Mouse (Mus musculus): ENCODE measurements around the gene Olfr744. TPM values are rescaled to one million over a fixed set of nuclear protein-coding genes. Genes with fewer than 3 reads are reported as not detected.

Gene Olfr744
- polyA plus RNA-seq (2021; fragmentation: Nextera tagmentation), result not detected in 2 replicates
- long read RNA-seq, experiment 1, result 0 reads
- long read RNA-seq, experiment 2, result 0 reads

GRCm38 (mm10) chr14:50614579-50614978 is at the start of gene Olfr744:
Olfr744 (plus strand) TSS chr14:50614879.

GRCm38 (mm10) chr14:50639088-50639487 is 24.4 kb downstream of the Olfr744 start, which contains the start of gene Olfr745:
Olfr745 (plus strand) TSS chr14:50639388.

GRCm38 (mm10) chr14:50646783-50647182 is 32.1 kb downstream of the Olfr744 start, which contains the start of gene Olfr746:
Olfr746 (plus strand) TSS chr14:50647083.

Other genes with a start within 250 kb of the Olfr744 start
- not detected in 2 replicates for gene Olfr736, start 233.7 kb upstream of the Olfr744 start, polyA plus RNA-seq (2021; fragmentation: Nextera tagmentation)
- not detected in 2 replicates for gene Olfr738, start 207.3 kb upstream of the Olfr744 start, polyA plus RNA-seq (2021; fragmentation: Nextera tagmentation)
- gene Olfr739, start 196.3 kb upstream of the Olfr744 start, polyA plus RNA-seq (2021; fragmentation: Nextera tagmentation), result not detected in 2 replicates
- not detected in 2 replicates for gene Olfr740, start 169.3 kb upstream of the Olfr744 start, polyA plus RNA-seq (2021; fragmentation: Nextera tagmentation)
- gene Olfr741, start 142.1 kb upstream of the Olfr744 start, polyA plus RNA-seq (2021; fragmentation: Nextera tagmentation), result not detected in 2 replicates
- not detected in 2 replicates for gene Olfr742, start 111.3 kb upstream of the Olfr744 start, polyA plus RNA-seq (2021; fragmentation: Nextera tagmentation)
- gene Olfr743, start 93.0 kb upstream of the Olfr744 start, polyA plus RNA-seq (2021; fragmentation: Nextera tagmentation), result not detected in 2 replicates
- gene Olfr745, start 24.5 kb downstream of the Olfr744 start, polyA plus RNA-seq (2021; fragmentation: Nextera tagmentation), result not detected in 2 replicates
- not detected in 2 replicates for gene Olfr746, start 32.2 kb downstream of the Olfr744 start, polyA plus RNA-seq (2021; fragmentation: Nextera tagmentation)
- not detected in 2 replicates for gene Olfr747, start 78.3 kb downstream of the Olfr744 start, polyA plus RNA-seq (2021; fragmentation: Nextera tagmentation)
- not detected in 2 replicates for gene Olfr748, start 92.5 kb downstream of the Olfr744 start, polyA plus RNA-seq (2021; fragmentation: Nextera tagmentation)
- gene Olfr749, start 130.2 kb downstream of the Olfr744 start, polyA plus RNA-seq (2021; fragmentation: Nextera tagmentation), result not detected in 2 replicates
- 53.7 and 55.6 TPM in 2 replicates for gene Ttc5, start 170.6 kb downstream of the Olfr744 start, polyA plus RNA-seq (2021; fragmentation: Nextera tagmentation)
- gene Ccnb1ip1, start 192.9 kb downstream of the Olfr744 start, polyA plus RNA-seq (2021; fragmentation: Nextera tagmentation), result not detected in 2 replicates
- 24.4 and 27.2 TPM in 2 replicates for gene Parp2, start 193.0 kb downstream of the Olfr744 start, polyA plus RNA-seq (2021; fragmentation: Nextera tagmentation)

Measured in layer of hippocampus, adult 6 months (tissue).